Mouse (Mus musculus): ENCODE results near the gene Fam161a.

GRCm38 (mm10) chr11:22982846-22983245 is 24.5 kb upstream of the Fam161a start:
- TF ChIP-seq CTCF (IDR thresholded peaks at IDR 0.05; ENCODE audit: low read depth) (no peak), EP300 (optimal IDR thresholded peaks at IDR 0.05) (no peak)

Measured in stomach, postnatal 0 days (tissue).